Mouse (Mus musculus) lung, adult 2 months (tissue): ENCODE results near the gene Acacb.

ENCODE experiments used
- CTCF ChIP-seq: fragments of 200-500 bp; IDR thresholded peaks from 2 replicates; pipeline ENCODE4 v1.5.1; 2011; ENCODE audit warnings: mild to moderate bottlenecking, low read length, control low read depth; ENCODE audit not compliant: insufficient read depth
- POLR2A ChIP-seq: fragments of 200-500 bp; IDR thresholded peaks from 2 replicates; pipeline ENCODE4 v1.6.1; 2011; ENCODE audit warnings: low read depth, mild to moderate bottlenecking, control low read depth, low read length, borderline replicate concordance; ENCODE audit errors: extremely low read depth

GRCm38 (mm10) chr5:114177966-114178719 is 31.8 kb downstream of the Acacb start:
- TF ChIP-seq POLR2A, result no peak
- TF ChIP-seq CTCF, result no peak
